Mouse (Mus musculus): ENCODE results near the gene Cdkl1. TPM values are rescaled to one million over a fixed set of nuclear protein-coding genes. Genes with fewer than 3 reads are reported as not detected.

Gene Cdkl1
- polyA plus RNA-seq, 1 experiment from 2014 or later = 1.5 TPM

- Histone ChIP-seq H3K4me3 (ENCODE audit: low read depth, low read length) (peak overlapping the region; percentile 47), H3K9me3 (ENCODE audit: control insufficient read depth, low read length) (no peaks in the 10 kb centered on the region), H3K27ac (ENCODE audit: low read depth, low read length) (no peak overlapping the region), H3K4me2 (replicated peaks; ENCODE audit: low read depth, low read length) (peak overlapping the region; percentile 98), H3K4me1 (replicated peaks; ENCODE audit: control insufficient read depth, insufficient read depth, low read length) (no peaks in the 10 kb centered on the region), H3K36me3 (ENCODE audit: control insufficient read depth, insufficient read depth, low read length) (no peaks in the 10 kb centered on the region), H3K27me3 (ENCODE audit: control insufficient read depth, insufficient read depth, low read length) (peaks cover 2% of the 10 kb centered on the region; the same call in 1 of the 2 replicates), H3K9ac (ENCODE audit: low read depth, low read length) (peak overlapping the region; percentile 58)
- WGBS = 35% methylated on average over 27 of the region's 27 CpGs
- DNase-seq (ENCODE audit: low spot score) = no peak
- ATAC-seq (ENCODE audit: low FRiP score) = peak; percentile 49; the same call in 1 of the 2 replicates
These were observed 1.1 kb downstream of the Cdkl1 start for GRCm38 (mm10) chr12:69789766-69790529.

- WGBS = 82% methylated on average over 5 of the region's 5 CpGs
- no peaks in the 10 kb centered on the region for H3K36me3 ChIP-seq (ENCODE audit: control insufficient read depth, insufficient read depth, low read length)
These were observed 2.7 kb downstream of the Cdkl1 start for GRCm38 (mm10) chr12:69788380-69788779.

GRCm38 (mm10) chr12:69785471-69785870, 5.6 kb downstream of the Cdkl1 start:
- ATAC-seq (ENCODE audit: low FRiP score) (no peak), DNase-seq (ENCODE audit: low spot score) (no peak)
- Histone ChIP-seq H3K27ac (ENCODE audit: low read depth, low read length) (no peak overlapping the region), H3K27me3 (ENCODE audit: control insufficient read depth, insufficient read depth, low read length) (no peaks in the 10 kb centered on the region; the same call in 1 of the 2 replicates), H3K4me2 (replicated peaks; ENCODE audit: low read depth, low read length) (no peak overlapping the region), H3K4me3 (ENCODE audit: low read depth, low read length) (no peak overlapping the region), H3K4me1 (replicated peaks; ENCODE audit: control insufficient read depth, insufficient read depth, low read length) (no peaks in the 10 kb centered on the region), H3K9ac (ENCODE audit: low read depth, low read length) (no peak overlapping the region), H3K36me3 (ENCODE audit: control insufficient read depth, insufficient read depth, low read length) (no peaks in the 10 kb centered on the region), H3K9me3 (ENCODE audit: control insufficient read depth, low read length) (no peaks in the 10 kb centered on the region)
- 88% methylated on average over 9 of the region's 9 CpGs for WGBS

More at GRCm38 (mm10) chr12:69788380-69788779, 2.7 kb downstream of the Cdkl1 start:
- Histone ChIP-seq H3K27me3 (ENCODE audit: control insufficient read depth, insufficient read depth, low read length) (peaks cover 2% of the 10 kb centered on the region; the same call in 1 of the 2 replicates), H3K4me2 (replicated peaks; ENCODE audit: low read depth, low read length) (no peak overlapping the region), H3K9ac (ENCODE audit: low read depth, low read length) (no peak overlapping the region), H3K9me3 (ENCODE audit: control insufficient read depth, low read length) (no peaks in the 10 kb centered on the region), H3K4me3 (ENCODE audit: low read depth, low read length) (no peak overlapping the region), H3K4me1 (replicated peaks; ENCODE audit: control insufficient read depth, insufficient read depth, low read length) (no peaks in the 10 kb centered on the region), H3K27ac (ENCODE audit: low read depth, low read length) (no peak overlapping the region)
- DNase-seq (ENCODE audit: low spot score) (no peak), ATAC-seq (ENCODE audit: low FRiP score) (no peak)

- no peak overlapping the region for H3K4me2 ChIP-seq (replicated peaks; ENCODE audit: low read depth, low read length)
These were observed 7.6 kb downstream of the Cdkl1 start for GRCm38 (mm10) chr12:69783247-69784025.

GRCm38 (mm10) chr12:69781935-69782650, 9.0 kb downstream of the Cdkl1 start:
- DNase-seq (ENCODE audit: low spot score) (no peak), ATAC-seq (ENCODE audit: low FRiP score) (no peak)
- Histone ChIP-seq H3K27ac (ENCODE audit: low read depth, low read length) (no peak overlapping the region), H3K9ac (ENCODE audit: low read depth, low read length) (no peak overlapping the region), H3K4me2 (replicated peaks; ENCODE audit: low read depth, low read length) (no peak overlapping the region), H3K9me3 (ENCODE audit: control insufficient read depth, low read length) (no peaks in the 10 kb centered on the region), H3K27me3 (ENCODE audit: control insufficient read depth, insufficient read depth, low read length) (no peaks in the 10 kb centered on the region), H3K4me3 (ENCODE audit: low read depth, low read length) (no peak overlapping the region), H3K4me1 (replicated peaks; ENCODE audit: control insufficient read depth, insufficient read depth, low read length) (no peaks in the 10 kb centered on the region), H3K36me3 (ENCODE audit: control insufficient read depth, insufficient read depth, low read length) (no peaks in the 10 kb centered on the region)
- 80% methylated on average over 10 of the region's 10 CpGs for WGBS

More at GRCm38 (mm10) chr12:69783247-69784025, 7.6 kb downstream of the Cdkl1 start:
- ATAC-seq (ENCODE audit: low FRiP score) (no peak), DNase-seq (ENCODE audit: low spot score) (no peak)
- no peak overlapping the region for H3K27ac ChIP-seq (ENCODE audit: low read depth, low read length)
- no peak overlapping the region for H3K4me3 ChIP-seq (ENCODE audit: low read depth, low read length)
- no peaks in the 10 kb centered on the region for H3K9me3 ChIP-seq (ENCODE audit: control insufficient read depth, low read length)
- WGBS = 48% methylated on average over 6 of the region's 6 CpGs
- H3K27me3 ChIP-seq (ENCODE audit: control insufficient read depth, insufficient read depth, low read length) = no peaks in the 10 kb centered on the region
- H3K36me3 ChIP-seq (ENCODE audit: control insufficient read depth, insufficient read depth, low read length) = no peaks in the 10 kb centered on the region
- H3K4me1 ChIP-seq (replicated peaks; ENCODE audit: control insufficient read depth, insufficient read depth, low read length) = no peaks in the 10 kb centered on the region
- no peak overlapping the region for H3K9ac ChIP-seq (ENCODE audit: low read depth, low read length)

- Histone ChIP-seq H3K9me3 (ENCODE audit: control insufficient read depth, low read length) (no peaks in the 10 kb centered on the region), H3K27me3 (ENCODE audit: control insufficient read depth, insufficient read depth, low read length) (no peaks in the 10 kb centered on the region), H3K4me1 (replicated peaks; ENCODE audit: control insufficient read depth, insufficient read depth, low read length) (no peaks in the 10 kb centered on the region), H3K4me2 (replicated peaks; ENCODE audit: low read depth, low read length) (no peak overlapping the region), H3K9ac (ENCODE audit: low read depth, low read length) (no peak overlapping the region), H3K36me3 (ENCODE audit: control insufficient read depth, insufficient read depth, low read length) (no peaks in the 10 kb centered on the region), H3K27ac (ENCODE audit: low read depth, low read length) (no peak overlapping the region), H3K4me3 (ENCODE audit: low read depth, low read length) (no peak overlapping the region)
- ATAC-seq (ENCODE audit: low FRiP score) (no peak), DNase-seq (ENCODE audit: low spot score) (no peak)
- WGBS = 67% methylated on average over 8 of the region's 8 CpGs
These were observed 9.6 kb downstream of the Cdkl1 start for GRCm38 (mm10) chr12:69781480-69781879.

- Histone ChIP-seq H3K27me3 (ENCODE audit: control insufficient read depth, insufficient read depth, low read length) (no peaks in the 10 kb centered on the region), H3K36me3 (ENCODE audit: control insufficient read depth, insufficient read depth, low read length) (no peaks in the 10 kb centered on the region), H3K27ac (ENCODE audit: low read depth, low read length) (no peak overlapping the region), H3K9me3 (ENCODE audit: control insufficient read depth, low read length) (no peaks in the 10 kb centered on the region), H3K4me1 (replicated peaks; ENCODE audit: control insufficient read depth, insufficient read depth, low read length) (no peaks in the 10 kb centered on the region), H3K9ac (ENCODE audit: low read depth, low read length) (no peak overlapping the region), H3K4me2 (replicated peaks; ENCODE audit: low read depth, low read length) (no peak overlapping the region), H3K4me3 (ENCODE audit: low read depth, low read length) (no peak overlapping the region)
- DNase-seq (ENCODE audit: low spot score) (no peak), ATAC-seq (ENCODE audit: low FRiP score) (no peak)
- WGBS = 80% methylated on average over 2 of the region's 2 CpGs
These were observed 13.1 kb downstream of the Cdkl1 start for GRCm38 (mm10) chr12:69777957-69778356.

- no peaks in the 10 kb centered on the region for H3K36me3 ChIP-seq (ENCODE audit: control insufficient read depth, insufficient read depth, low read length)
- WGBS = 90% methylated on average over 6 of the region's 6 CpGs
- no peak overlapping the region for H3K4me3 ChIP-seq (ENCODE audit: low read depth, low read length)
- no peak overlapping the region for H3K9ac ChIP-seq (ENCODE audit: low read depth, low read length)
- DNase-seq (ENCODE audit: low spot score) = no peak
- H3K27me3 ChIP-seq (ENCODE audit: control insufficient read depth, insufficient read depth, low read length) = no peaks in the 10 kb centered on the region
- no peak overlapping the region for H3K4me2 ChIP-seq (replicated peaks; ENCODE audit: low read depth, low read length)
- H3K27ac ChIP-seq (ENCODE audit: low read depth, low read length) = no peak overlapping the region
- H3K4me1 ChIP-seq (replicated peaks; ENCODE audit: control insufficient read depth, insufficient read depth, low read length) = no peaks in the 10 kb centered on the region
- no peaks in the 10 kb centered on the region for H3K9me3 ChIP-seq (ENCODE audit: control insufficient read depth, low read length)
- no peak for ATAC-seq (ENCODE audit: low FRiP score)
These were observed 13.7 kb downstream of the Cdkl1 start for GRCm38 (mm10) chr12:69777341-69777730.
